Mouse (Mus musculus): ENCODE measurements at regions not wholly inside any gene's neighbourhood (a gene's known extent, or its start where the extent isn't known, plus 50 kb on each side); places are given as distances from the start of the nearest gene placed in this dataset.

- peak; percentile 70 for TF ChIP-seq CTCF (IDR thresholded peaks at IDR 0.05)
- TF ChIP-seq EP300 (IDR thresholded peaks at IDR 0.05) = no peak
These were observed 55.5 kb upstream of the Mpdz start for GRCm38 (mm10) chr4:81498133-81498532.

All from lung, postnatal 0 days (tissue).